Mouse (Mus musculus): Measurements from ENCODE around the gene Aff3.

The Aff3 gene

DNA sequence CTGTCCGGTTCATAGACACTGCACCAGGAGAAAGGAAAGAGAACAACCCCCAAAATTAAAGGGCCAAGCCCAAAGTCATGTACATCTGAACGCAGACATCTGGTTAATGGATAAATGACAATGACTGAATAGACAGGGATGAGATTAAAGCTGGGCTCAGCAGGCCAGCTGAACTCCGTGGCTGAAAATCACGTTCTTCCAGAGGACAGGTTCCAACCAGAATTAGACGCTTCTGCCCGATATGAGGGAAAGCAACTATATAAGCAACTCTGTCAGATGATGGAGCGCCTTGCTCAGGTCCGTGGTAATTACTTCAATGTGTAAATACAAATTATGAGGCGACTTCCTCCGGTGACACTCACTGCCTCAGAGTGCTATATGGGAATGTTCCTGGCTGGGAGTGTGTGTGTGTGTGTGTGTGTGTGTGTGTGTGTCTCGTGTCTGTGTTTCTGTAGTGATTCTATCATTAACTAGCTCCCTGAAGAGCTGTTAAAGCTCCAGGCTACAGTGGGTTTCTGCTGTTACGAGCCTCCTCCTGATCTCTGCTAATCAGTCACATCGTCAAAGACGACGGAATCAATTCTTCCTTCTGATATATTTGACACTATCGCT is 127.7 kb downstream of the Aff3 start:
- no peak for DNase-seq

DNA sequence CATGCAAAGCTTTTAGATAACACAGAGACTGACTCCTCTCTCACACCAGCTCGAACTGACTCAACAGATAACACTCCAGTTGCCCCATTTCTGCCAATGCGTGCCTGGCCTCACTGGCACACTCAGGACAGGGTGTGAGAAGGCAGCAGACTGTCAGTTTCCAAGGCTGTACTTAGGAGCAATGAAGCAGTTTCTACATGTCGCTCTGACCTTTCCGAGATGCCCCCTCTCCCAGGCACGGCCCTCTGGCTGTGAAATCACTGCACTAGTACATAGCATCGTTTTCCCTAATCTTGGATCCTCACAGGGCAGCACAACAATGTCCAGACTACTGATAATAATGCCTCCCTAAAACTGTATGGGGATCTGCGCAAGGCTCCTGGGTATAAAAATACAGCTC is 132.2 kb downstream of the Aff3 start:
- no peak for DNase-seq

DNA sequence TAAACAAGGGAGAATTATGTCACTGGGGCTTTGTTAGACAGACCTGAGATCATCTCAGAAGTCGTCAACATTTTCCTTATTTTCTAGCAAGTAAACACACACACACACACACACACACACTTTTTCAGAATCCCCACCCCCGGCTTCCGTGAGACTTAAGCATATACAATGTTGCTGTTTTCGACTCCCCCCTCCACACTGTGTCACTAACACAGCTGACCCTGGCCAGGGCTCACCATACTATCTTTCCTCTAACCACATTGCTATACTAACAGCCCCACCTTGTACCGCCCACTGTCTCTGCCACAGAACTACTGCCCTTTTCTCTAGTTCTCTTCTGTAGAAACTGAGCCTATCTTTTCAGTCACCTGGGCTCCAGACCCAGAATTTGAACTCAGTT is 136.1 kb downstream of the Aff3 start:
- no peak for DNase-seq

DNA sequence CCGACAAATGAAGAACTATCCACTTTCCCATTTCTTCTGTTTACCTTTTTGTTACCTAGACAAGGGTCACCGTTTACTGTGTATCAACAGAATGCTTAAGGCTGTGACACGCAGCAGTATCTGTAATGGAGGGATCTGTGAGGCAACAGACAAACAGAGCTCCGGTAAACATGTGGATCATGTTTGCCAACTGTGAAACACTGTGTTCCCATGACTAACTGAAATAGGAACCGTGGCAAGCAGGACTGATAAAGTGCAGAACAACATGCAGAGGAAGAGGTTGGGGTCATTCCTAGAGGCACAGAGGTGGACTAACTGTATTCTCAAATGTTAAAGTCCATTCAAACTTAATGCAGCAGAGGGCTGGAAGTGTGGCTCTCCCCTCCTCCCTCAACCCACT is 138.2 kb downstream of the Aff3 start:
- no peak for DNase-seq

DNA sequence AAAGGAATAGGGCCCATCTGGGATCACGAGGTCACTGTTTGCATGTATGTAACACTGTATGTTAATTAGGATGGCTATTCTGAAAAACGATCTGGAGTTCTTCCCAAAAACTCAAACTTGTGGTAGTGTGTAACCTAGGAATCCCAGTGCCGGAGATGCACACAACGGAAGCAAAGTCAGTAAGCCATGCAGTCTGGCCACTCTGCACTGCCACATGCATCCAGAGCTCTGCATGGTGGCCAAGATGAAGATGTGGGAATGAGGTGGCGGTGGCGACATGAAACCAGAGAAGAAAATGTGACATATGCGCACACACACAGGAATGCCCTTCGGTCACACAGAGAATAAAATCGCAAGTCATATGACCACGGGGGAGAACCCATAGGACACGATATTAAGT is 143.1 kb downstream of the Aff3 start:
- no peak for DNase-seq

DNA sequence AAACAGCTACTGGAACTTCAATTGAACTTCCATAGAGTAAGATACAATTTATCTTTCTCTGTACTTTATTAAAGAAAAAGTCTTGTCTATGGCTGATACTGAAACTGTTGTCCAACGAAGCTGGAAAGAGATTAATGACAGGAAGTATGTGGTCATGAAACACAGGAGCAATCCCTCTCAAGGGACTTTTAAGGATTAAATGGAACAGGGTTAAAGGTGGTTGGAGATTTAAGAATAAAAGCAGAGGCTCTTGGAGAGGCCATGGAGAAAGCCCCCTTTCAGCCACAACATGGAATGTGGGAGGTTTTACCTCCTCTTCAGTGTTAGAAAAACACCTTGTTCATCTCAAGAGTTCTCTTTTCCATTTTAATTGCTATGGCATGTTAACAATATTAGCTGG is 148.5 kb downstream of the Aff3 start:
- no peak for DNase-seq

DNA sequence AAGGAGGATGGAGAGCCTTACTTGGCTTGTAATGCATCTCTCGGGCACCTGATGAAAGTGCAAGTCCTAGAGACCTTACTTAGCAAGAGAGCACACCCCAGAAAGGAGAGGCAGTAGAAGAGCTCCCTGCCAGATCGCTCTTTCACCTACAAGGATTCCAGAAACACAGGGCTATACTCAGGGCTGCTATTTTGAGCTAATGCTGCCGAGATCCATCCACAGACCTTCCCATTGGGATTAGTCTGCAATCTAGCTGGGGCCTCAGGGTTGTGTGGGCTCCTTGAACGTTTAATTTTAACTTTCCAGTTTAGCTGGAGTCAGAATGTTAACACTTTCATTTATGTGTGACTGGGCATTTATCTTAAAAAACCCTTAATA is 150.1 kb downstream of the Aff3 start:
- no peak for DNase-seq

DNA sequence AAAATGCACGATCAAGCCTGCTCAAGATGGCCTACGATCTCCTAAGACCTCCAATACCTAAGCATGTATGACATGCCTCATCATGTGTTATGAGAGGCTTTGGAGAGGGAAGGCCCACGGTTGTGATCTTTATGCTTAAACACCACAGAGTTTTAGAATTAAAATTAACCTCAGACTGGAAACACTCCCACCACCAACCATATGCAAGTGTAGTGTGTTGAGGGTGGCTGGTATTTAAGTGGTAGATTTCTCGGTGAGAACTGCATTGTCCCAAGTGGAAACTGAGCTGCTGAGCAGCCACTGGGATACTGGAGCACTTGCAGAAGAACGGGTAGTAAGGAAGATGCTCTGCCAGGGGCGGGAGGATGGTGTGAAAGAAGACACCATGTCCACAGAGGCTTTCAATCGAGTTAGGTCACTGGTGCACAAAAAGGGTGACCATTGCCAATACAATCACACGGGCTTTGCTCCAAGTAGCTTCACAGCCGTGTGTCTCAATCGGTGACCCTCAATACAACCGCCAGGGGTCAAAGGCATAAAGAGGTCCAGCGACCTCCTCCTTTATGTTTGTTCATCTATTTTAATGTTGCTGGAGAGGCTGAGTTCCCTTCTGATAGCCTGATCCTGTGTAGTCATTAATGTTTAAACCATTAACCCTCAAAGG is 150.7 kb downstream of the Aff3 start:
- no peak for DNase-seq

DNA sequence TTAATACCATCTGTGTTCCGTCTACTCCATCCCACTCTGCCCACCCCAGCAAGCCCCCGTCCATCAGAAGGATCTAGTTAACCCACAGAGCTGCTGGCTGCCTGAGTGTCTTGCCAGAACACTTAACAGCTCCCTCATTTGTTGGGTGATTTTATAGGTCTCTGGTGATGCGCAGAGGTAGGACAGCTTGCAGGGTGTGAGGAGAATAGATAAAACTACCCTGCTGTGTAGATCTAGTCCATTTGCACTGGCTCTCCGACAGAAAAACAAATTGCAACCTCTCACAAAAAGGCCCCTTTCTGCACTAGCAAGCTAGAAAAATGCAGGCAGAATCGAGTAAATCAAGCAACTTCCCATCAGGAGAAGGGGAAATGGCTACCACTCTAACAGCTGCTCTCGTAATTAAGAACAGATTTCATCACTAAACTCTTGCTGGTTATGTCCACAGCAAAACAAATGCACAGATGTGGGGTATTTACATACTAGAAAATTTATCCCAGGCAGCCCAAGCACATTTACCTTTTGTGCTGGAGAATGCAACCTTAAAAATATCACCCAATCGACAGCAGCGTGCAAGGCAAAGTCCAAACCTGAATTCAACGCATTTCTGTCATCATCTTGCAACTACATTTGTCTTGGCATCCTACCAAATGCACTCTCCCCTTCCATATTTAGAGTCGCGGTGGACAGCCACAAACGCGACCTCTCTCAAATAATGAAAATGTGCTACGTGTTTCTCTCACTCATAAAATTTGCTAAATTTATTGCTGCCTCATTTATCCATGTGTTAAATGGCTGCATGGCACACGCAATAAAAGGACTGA is 152.3 kb downstream of the Aff3 start:
- DNase-seq = no peak

DNA sequence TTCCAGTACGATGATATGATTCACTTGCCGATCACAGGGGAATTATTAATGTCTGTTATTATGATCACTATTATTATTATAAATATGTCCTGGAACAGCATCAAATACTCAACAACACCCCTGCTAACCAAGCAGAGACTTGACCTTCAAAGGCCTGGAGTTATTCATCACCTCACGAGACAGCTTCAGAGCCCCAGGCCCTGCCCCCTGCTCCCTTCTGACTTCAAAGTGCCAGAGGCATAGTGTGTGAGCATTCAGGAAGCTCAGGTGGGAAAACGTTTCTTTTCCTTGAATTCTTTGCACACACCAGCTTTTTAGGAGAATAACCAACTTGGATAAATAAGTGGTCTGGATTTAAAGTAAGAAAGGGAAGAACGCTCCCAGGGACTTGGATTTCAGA is 153.7 kb downstream of the Aff3 start:
- DNase-seq = no peak

DNA sequence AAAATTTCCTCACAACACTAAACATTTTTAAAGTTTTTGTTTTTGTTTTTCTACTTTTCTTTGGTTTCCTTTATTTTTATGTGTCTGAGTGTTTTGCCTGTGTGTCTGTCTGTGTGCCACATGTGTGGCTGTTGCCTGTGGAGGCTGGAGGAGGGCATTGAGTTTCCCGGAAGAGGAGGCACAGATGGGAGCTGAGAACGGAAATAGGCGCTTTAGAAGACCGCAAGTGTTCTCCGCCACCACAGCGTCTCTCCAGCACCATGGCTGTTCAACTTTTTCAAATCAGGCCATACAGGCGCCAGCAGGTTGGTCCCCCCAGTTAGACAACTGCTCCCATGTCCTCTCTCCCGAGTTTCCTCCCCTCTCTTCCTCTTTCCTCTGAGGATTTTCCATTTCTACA is 155.5 kb downstream of the Aff3 start:
- no peak for DNase-seq

DNA sequence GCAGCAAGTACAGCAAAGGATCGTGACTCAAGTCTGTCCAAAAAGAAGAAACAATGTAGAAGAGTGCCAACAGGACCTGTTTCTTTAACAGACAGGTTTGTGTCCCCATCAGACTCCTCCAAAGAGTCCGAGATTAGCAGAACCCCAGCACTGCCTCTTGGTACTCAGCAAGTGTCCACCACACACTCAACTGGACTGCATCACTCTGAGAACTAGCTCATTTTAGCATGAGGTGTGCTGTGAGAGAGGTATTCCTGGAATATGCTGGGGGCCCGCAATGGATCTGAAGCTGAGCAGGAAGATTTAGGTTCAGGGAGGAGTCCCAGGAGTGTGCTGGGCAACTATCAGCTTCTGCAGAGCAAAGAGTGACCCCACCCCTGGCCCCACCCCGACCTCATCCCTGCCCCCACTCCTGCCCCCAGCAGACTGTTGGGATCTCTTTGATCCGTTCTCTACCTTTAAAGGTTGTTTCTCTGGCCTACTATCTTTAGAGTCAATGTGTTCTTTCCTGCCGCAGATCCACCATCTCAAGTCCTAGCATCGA is 157.0 kb downstream of the Aff3 start:
- DNase-seq = no peak

DNA sequence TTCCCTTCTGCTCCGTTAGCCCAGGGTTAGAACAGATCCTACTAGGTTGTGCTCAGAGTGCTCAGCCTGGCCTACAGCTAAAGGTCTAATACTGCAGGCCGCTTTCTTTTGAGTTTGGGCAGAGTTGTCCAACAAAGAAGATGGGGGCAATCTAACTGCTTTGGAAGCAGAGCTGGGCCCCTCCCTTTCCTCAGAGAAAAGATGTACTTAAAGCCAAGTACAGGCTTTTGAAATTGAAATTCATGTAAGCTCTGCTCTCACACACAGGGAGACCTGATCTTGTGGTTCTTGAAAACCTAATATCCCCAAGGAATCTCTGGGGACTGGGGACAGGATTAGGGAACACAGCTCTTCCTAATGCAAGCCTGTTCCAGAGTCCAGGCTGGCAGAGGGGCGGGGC is 158.4 kb downstream of the Aff3 start:
- DNase-seq = no peak

DNA sequence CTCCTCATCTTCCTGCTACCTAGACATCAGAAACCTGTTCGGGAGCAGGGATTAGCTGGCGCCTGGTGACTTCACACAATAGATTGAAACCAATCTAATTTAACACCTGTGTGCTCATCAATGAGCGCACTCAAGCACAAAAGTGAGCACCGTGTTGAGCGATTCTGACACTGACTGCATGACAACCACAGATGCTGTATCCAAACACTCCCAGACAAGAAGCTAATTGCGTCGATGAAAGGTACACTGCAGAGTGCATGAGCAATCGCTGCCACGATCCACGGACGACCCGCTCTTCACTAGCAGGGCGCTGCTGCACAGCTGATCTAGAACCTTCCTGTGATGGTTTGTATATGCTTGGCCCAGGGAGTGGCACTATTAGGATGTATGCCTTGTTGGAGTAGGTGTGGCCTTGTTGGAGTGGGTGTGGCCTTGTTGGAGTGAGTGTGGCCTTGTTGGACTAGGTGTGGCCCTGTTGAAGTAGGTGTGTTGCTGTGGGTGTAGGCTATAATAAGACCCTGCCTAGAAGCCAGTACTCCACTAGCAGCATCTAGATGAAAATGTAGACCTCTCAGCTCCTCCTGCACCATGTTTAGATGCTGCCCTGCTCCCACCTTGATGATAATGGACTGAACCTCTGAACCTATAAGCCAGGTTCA is 161.2 kb downstream of the Aff3 start:
- no peak for DNase-seq

DNA sequence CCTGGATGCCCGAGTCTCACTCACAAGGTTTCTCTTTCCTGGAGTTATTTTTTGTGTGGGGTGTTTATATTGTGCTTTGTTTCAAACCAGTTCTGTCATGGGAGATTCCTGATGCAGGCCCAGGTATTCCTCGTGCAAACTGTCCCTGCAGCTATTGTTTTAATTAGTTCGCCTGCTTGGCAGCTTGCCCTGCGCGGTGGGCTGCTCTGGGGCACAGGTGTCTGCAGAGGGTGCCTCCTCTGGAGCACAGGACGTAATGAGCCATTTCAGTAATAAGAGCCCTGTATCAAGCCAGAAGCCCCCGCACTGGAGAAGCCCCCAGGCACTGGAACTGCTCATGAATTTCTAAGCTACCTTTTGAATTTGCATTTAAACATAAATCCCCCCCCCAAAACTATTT is 162.0 kb downstream of the Aff3 start:
- DNase-seq = no peak

DNA sequence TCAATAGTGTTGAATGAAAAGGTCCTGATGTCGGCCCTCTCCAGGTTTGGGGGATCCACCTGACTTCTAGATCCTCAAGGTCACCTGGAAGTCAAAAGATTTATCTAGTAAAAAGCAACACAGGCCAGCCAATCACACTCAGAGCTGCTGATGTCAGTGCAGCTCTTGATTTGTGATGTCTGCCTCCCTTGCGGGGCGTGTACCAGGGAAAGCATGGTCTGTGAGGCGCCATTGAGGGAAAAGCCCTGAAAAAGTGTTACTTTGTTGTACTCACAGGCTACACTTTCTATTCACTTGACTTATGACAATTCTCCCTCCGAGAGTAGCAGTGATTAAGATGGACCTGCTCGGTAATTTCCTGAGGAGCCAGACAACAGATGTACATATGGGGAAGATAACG is 163.5 kb downstream of the Aff3 start:
- DNase-seq = no peak

DNA sequence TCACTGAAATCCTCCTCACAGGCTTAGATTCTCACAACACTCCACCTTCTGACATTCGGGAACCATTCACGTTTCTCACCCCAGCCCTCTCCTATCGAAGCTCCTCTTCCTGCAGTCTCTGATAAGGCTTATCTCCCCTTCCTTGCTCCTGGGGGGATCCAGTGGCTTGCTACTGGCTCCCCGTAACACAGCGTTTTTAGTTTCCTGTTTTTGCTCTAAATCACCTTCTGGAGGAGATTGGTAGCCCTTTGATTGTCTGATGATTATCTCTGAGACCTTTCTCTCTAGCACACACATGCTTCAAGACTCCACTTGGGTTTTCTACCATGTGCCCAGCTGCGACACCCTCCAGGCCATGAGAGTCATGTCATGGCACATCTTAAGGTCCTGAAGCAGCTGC is 165.3 kb downstream of the Aff3 start:
- DNase-seq = no peak

DNA sequence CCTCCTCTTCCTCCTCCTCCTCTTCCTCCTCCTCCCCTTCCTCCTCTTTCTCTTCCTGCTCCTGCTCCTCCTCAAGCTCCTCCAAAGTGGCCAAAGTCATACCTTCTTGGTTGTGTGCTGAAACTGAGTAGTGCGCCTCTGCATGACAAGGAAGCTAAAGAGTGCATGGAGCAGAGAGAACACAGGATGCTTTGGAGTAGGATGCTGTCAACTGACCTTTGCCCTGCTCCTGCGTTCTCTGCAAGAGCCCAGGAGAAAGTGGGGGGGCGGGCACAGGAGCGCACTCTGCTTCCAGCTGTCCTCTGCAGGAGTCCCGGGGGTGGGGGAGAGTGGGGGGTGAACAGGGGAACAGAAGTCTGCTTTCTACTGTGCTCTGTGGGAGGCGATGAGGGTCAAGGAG is 167.2 kb downstream of the Aff3 start:
- no peak for DNase-seq

DNA sequence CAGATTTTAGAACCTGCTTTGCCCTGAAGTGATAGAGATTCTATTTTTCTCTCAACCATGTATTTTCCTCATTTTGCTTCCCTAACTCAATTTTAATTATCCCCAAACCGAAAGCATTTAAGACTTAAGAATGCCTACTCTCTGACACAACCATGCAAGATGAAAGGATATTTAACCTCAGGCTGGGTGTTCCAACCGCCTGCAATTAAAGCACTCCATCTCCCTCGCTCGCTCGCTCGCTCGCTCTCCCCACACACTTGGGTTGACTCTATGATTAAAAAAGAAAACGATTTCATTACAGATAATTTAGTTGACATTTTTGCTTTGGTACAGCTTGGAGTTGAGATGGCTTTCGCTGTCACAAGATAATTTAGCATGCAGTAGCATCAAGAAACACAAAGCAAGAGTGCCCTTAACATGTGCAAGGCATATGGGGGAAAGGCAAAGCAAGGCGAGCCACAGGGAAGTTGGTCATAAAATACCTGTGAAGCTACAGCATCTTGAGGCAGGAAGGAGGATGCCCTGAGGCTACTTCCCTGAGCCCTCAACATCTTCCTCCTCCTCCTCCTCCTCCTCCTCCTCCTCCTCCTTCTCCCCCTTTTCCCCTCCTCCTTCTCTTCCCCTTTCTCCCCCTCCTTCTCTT is 167.7 kb downstream of the Aff3 start:
- DNase-seq = no peak

DNA sequence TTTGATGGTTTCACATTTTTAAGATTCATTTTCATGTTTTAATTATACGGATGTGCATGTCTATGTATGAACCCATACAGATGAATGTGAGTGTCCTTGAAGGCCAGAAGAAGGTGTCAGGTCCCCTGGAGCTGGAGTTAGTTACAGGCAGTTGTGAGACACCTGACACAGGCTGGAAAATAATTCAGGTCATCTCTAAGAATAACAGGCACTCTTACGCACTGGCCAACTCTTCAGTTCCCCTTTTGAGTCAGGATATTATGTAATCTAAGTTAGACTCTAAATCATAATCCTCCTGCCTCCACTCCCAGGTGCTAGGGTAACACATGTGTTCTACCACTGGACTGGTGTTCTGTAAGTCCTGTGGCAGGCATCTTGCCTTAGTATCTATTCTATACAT is 169.5 kb downstream of the Aff3 start:
- no peak for DNase-seq

DNA sequence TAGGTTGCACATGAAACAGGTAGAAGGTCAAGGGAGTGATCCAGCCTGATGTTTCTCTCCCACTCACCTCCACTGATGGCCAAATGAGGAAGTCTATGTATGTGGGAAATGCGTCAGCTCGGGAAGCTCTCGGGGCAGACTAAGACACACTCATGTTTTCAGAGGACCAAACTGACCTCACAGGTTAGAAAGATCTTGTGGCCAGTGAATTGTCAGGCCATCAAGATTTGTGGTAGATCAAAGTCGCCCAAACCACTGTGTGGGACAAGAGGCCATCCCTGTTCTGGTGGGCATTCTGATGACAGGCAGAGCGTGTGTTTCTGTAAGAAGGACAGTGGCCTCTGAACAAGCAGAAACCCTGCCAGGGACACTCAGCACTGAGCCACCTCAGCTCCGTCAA is 175.0 kb downstream of the Aff3 start:
- DNase-seq = no peak

DNA sequence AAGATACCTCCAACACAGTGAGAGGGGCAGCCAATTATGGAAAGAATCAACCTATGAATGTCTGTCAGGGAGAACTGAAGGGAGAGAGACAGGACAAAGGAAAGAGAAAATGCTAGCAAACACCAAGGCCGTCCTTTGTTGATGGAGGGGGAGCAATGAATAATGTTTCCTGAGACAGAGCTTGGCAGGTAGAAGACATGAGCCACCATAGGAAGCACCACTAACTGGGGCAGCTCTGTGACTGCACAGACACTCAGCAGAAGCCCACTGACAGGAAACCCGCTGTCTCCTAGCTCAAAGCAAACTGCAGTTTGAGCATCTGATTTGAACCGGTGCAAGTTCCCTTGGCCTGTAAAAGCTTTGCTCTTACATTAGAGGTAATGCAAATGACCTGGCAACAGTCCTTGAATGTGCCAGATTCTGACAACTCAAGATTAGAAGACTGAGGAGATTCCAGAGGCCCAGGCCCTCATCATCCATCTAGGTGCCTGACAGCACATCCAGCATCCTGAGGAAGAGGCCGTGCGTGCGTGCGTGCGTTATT is 176.0 kb downstream of the Aff3 start:
- DNase-seq = no peak

DNA sequence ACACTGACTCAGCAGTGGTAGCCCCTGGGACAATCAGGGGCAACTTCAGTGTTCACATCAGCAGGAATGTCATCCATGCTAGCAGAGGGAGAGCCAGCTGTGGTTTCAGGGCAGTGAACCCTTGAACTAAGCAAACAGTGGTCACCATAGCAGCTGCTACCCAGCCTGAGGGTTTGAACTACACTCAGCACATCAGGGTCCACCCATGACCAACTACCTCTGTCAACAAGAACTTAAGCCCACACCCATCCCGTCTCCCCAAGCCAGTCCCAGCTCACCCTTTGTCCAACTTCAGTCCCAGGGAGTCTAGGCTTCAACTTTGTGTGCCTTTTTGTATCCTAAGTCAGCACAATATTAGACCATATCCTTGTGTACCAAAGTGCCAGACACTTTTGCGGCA is 176.9 kb downstream of the Aff3 start:
- DNase-seq = no peak

All from lung, adult 18-20 months (tissue).